Mouse (Mus musculus) kidney, embryonic 14.5 days (tissue): ENCODE data around the gene 1600014C10Rik. TPM values are rescaled to one million over a fixed set of nuclear protein-coding genes. Genes with fewer than 3 reads are reported as not detected.
A peak's percentile ranks its signal among the peaks of the same experiment; 100 is the strongest.

Source experiments
- ATAC-seq: fragments of 200-750 bp; cut with Nextera tagmentation; 2 replicates; pipeline ENCODE4 v1.8.0; 2017; ENCODE audit warnings: moderate number of reproducible peaks, mild to moderate bottlenecking, moderate TSS enrichment, moderate library complexity; ENCODE audit not compliant: low FRiP score, low TSS enrichment
- H3K27ac ChIP-seq: fragments of 300-500 bp; sonication (generic); 2 replicates; pipeline ENCODE4 v1.5.1; 2014; ENCODE audit warnings: low read depth, mild to moderate bottlenecking, low read length, moderate library complexity, mixed read lengths
- H3K27me3 ChIP-seq: fragments of 300-500 bp; sonication (generic); 2 replicates; pipeline ENCODE4 v1.6.1; 2014; ENCODE audit warnings: mild to moderate bottlenecking, low read length; ENCODE audit not compliant: control insufficient read depth, insufficient read depth
- H3K36me3 ChIP-seq: fragments of 300-500 bp; sonication (generic); 2 replicates; pipeline ENCODE4 v1.6.1; 2014; ENCODE audit warnings: low read length, mixed read lengths; ENCODE audit not compliant: control insufficient read depth, insufficient read depth
- H3K4me1 ChIP-seq: fragments of 300-500 bp; sonication (generic); 2 replicates; pipeline ENCODE4 v1.6.1; 2014; ENCODE audit warnings: low read length, mixed read lengths; ENCODE audit not compliant: control insufficient read depth, insufficient read depth
- H3K4me2 ChIP-seq: fragments of 300-500 bp; sonication (generic); replicated peaks from 2 replicates; pipeline ENCODE4 v1.6.1; 2014; ENCODE audit warnings: low read depth, mild to moderate bottlenecking, low read length
- H3K4me3 ChIP-seq: fragments of 300-500 bp; sonication (generic); 2 replicates; pipeline ENCODE4 v1.5.1; 2014; ENCODE audit warnings: mild to moderate bottlenecking, low read length
- H3K9ac ChIP-seq: fragments of 300-500 bp; sonication (generic); 2 replicates; pipeline ENCODE4 v1.6.1; 2014; ENCODE audit warnings: low read depth, mild to moderate bottlenecking, low read length, moderate library complexity
- H3K9me3 ChIP-seq: fragments of 300-500 bp; sonication (generic); 2 replicates; pipeline ENCODE4 v1.6.1; 2016; ENCODE audit warnings: low read length; ENCODE audit not compliant: control insufficient read depth
- WGBS: fragments of 180-500 bp; shearing (Covaris S2); extraction: QIAGEN DNeasy Blood & Tissue Kit; methylation state at CpG from one replicate; pipeline ENCODE4 v1.1.7; 2014; 5-methylcytosine and 5-hydroxymethylcytosine counted together
- polyA plus RNA-seq: library from polyadenylated mRNA; unstranded; fragments of >200 nt; fragmentation: Nextera tagmentation; extraction: Ambion mirVana; gene quantifications from 2 replicates; pipeline ENCODE4 v1.2.1, GENCODE M21; 2014

1600014C10Rik gene
- polyA plus RNA-seq: 12.0 and 16.6 TPM in 2 replicates

DNA sequence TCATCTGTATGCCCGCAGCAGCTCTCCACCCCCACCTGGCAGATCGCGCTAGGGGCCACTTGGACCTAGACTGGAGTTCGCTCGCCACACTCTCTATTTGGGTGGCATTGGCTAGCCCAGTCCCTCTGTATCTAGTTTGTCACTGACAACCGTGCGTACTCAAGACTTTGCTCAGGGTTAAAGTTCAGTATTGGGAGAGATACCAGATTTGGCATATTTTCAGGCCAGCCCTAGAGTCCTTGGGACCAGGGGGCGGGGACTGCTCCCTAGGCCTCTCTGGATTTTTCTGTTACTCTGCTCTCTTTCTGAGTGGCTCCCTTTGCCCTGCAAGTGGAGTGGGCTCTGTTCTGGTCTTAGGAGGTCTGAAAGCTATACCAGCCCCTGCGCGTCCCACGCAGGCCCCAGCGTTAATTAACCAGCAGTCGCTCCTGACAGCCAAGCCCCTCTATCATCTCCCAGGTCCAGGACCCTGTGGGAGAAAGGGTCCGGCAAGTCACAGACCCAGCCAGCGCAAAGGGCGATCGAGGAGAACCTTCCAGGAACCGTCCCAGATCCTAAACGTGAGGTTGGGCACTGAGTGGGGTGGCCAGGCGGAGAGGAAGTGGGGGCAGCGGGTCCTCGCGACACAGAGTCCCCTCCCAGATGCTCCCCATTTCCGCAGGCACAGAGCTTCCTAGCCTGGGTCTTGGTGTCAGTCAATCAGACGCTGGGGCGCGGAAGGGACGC is at the start of gene 1600014C10Rik:
Gene 1600014C10Rik (plus strand): TSS at position 256 of the 726 bp plus-strand sequence.
- H3K27ac ChIP-seq: peak within 1 kb of the TSS; percentile 68
- no peaks in the 10 kb centered on the region for H3K27me3 ChIP-seq
- peak; percentile 58 for ATAC-seq
- H3K9me3 ChIP-seq: no peaks in the 10 kb centered on the region
- H3K4me3 ChIP-seq: peak within 1 kb of the TSS; percentile 58
- H3K36me3 ChIP-seq: no peaks in the 10 kb centered on the region
- H3K4me1 ChIP-seq: 0 out of 2 replicates have a peak, but pooled peaks cover 3% of the 10 kb centered on the region
- peak within 1 kb of the TSS; percentile 72 for H3K9ac ChIP-seq
- peak within 1 kb of the TSS; percentile 90 for H3K4me2 ChIP-seq
- WGBS: 4% methylated on average over 28 of the region's 28 CpGs

GRCm38 (mm10) chr7:38134471-38134870 is 48.5 kb upstream of the 1600014C10Rik start:
- no peaks in the 10 kb centered on the region for H3K27me3 ChIP-seq
- H3K9ac ChIP-seq: no peak overlapping the region
- ATAC-seq: no peak
- H3K4me2 ChIP-seq: no peak overlapping the region
- H3K4me1 ChIP-seq: 0 out of 2 replicates have a peak, but pooled peaks cover 3% of the 10 kb centered on the region
- no peak overlapping the region for H3K4me3 ChIP-seq
- no peaks in the 10 kb centered on the region for H3K36me3 ChIP-seq
- no peaks in the 10 kb centered on the region for H3K9me3 ChIP-seq
- WGBS: 94% methylated on average over 5 of the region's 5 CpGs
- no peak overlapping the region for H3K27ac ChIP-seq

GRCm38 (mm10) chr7:38140324-38140723 is 42.7 kb upstream of the 1600014C10Rik start:
- no peak overlapping the region for H3K27ac ChIP-seq
- no peak overlapping the region for H3K4me2 ChIP-seq
- no peak for ATAC-seq
- H3K36me3 ChIP-seq: no peaks in the 10 kb centered on the region
- no peaks in the 10 kb centered on the region for H3K27me3 ChIP-seq
- H3K4me1 ChIP-seq: no peaks in the 10 kb centered on the region
- no peak overlapping the region for H3K9ac ChIP-seq
- 35% methylated on average over 9 of the region's 9 CpGs for WGBS
- H3K9me3 ChIP-seq: no peaks in the 10 kb centered on the region
- no peak overlapping the region for H3K4me3 ChIP-seq

DNA sequence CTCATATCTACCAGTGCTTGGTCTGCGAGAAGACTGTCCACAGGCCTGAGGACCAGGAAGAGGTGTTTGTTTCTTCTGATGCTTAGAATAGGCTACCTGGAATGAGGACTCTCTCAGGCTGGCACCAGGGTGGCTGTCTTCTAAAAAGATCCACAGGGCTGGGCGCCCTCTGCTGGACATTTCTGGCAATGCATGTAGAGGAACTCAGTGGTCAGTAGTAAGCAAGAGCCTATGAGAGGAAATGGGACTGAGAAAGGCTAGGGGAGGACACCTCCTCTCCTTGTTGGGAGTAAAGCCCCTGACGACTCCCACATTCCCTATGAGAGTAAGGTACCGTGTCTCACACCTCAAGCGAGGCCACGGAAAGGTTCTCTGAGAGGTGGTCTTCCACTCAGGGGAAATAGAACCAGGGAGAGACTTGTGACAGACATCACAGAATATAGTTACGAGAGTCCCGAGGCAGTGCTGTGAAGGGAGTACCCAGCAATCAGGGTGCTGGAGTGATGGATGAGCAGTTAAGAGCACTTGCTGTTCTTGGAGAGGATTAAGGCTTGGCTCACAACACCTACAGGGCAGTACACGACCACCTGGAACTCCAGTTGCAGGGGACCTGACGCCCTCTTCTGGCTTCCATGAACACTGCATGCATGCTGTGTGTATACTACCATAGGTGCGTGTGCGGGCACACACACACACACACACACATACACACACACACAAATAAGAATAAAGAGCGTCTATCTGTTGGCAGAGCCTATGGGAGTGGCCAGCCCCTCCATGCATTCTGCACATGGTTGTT is 41.1 kb upstream of the 1600014C10Rik start:
- Histone ChIP-seq H3K4me2 (no peak overlapping the region), H3K4me1 (no peaks in the 10 kb centered on the region), H3K9ac (no peak overlapping the region), H3K4me3 (no peak overlapping the region), H3K36me3 (no peaks in the 10 kb centered on the region), H3K9me3 (no peaks in the 10 kb centered on the region), H3K27me3 (no peaks in the 10 kb centered on the region), H3K27ac (no peak overlapping the region)
- peak; percentile 68 for ATAC-seq
- WGBS: 63% methylated on average over 13 of the region's 13 CpGs

DNA sequence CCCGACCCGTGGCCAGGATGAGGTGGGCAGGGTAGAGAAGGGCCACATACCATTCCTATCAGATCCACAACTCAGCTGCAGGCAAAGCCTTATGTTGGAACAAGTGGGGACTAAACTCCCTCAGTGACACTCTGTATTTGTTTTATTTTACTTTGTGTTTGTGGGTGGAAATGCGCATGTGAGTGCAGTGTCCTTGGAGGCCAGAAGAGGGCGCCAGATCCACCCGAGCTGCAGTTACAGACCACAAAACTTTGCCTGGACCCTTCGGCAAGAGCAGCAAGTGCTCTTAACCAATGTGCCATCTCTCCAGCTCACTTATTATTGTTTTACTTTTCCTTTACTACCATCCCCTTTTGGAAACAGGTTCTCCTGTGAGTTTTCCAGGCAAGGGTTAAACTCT is 35.5 kb upstream of the 1600014C10Rik start:
- Histone ChIP-seq H3K27me3 (no peaks in the 10 kb centered on the region), H3K4me3 (no peak overlapping the region), H3K4me2 (no peak overlapping the region), H3K36me3 (no peaks in the 10 kb centered on the region), H3K9me3 (no peaks in the 10 kb centered on the region), H3K27ac (no peak overlapping the region), H3K9ac (no peak overlapping the region), H3K4me1 (no peaks in the 10 kb centered on the region)
- 90% methylated on average over 6 of the region's 6 CpGs for WGBS
- ATAC-seq: no peak

DNA sequence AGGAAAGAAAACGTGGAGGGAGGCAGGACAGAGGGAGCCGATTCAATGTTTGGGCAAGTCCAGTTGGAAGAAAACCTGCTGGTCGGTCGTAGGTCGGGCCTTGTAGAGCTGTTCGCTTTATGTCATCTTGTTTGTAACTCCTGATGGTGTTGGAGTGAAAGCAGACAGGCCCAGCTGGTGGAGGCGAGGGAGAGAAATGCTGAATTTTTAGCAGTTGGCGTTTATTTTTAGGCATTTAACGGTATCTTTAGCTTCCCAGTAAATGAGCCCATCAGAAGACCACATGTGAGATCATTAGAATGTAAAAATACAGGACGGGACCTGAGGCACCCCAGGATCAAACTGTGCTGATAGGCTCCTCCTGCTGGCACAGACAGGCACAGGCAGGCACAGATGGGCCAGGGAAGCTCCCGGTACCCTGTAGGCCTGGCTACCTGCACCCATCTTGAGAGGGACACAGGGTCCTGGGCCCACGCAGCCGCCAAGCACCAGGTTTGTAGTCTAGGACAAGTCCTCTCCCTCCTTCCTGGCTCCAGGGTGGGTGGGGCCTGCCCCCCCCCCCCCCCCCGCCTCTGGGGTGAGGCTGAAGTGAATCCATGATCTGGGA is 31.2 kb upstream of the 1600014C10Rik start:
- H3K4me2 ChIP-seq: no peak overlapping the region
- no peak overlapping the region for H3K27ac ChIP-seq
- no peaks in the 10 kb centered on the region for H3K27me3 ChIP-seq
- WGBS: 59% methylated on average over 13 of the region's 14 CpGs
- no peaks in the 10 kb centered on the region for H3K9me3 ChIP-seq
- no peak for ATAC-seq
- no peaks in the 10 kb centered on the region for H3K36me3 ChIP-seq
- H3K9ac ChIP-seq: no peak overlapping the region
- H3K4me3 ChIP-seq: no peak overlapping the region
- H3K4me1 ChIP-seq: no peaks in the 10 kb centered on the region

DNA sequence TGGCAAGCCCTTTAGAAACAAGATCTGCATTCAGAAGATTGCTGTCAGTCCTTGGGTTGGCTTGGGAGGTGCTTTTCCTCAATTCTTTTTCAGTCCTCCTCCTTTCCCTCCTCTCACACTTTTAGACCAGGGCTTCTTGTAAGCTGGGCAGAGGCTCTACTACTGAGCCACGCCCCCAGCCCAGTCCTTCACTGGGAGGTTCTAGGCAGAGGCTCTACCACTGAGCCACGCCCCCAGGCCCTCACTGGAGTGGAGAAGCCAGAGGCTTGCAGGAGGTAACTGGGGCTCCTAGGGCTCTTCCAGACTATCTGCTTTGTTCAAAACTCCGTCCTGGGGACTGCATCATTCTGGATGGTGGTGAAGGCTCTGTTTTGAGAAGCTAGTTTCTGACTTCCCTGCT is 30.4 kb upstream of the 1600014C10Rik start:
- Histone ChIP-seq H3K9ac (no peak overlapping the region), H3K4me2 (no peak overlapping the region), H3K36me3 (no peaks in the 10 kb centered on the region), H3K27me3 (no peaks in the 10 kb centered on the region), H3K9me3 (no peaks in the 10 kb centered on the region), H3K4me1 (no peaks in the 10 kb centered on the region), H3K27ac (no peak overlapping the region), H3K4me3 (no peak overlapping the region)
- WGBS: 87% methylated on average over 3 of the region's 3 CpGs
- ATAC-seq: no peak

- no peak overlapping the region for H3K27ac ChIP-seq
- no peaks in the 10 kb centered on the region for H3K36me3 ChIP-seq
- WGBS: 86% methylated on average over 5 of the region's 5 CpGs
- H3K9ac ChIP-seq: no peak overlapping the region
- no peak overlapping the region for H3K4me2 ChIP-seq
- H3K4me1 ChIP-seq: no peaks in the 10 kb centered on the region
- no peak overlapping the region for H3K4me3 ChIP-seq
- ATAC-seq: no peak
- no peaks in the 10 kb centered on the region for H3K9me3 ChIP-seq
- no peaks in the 10 kb centered on the region for H3K27me3 ChIP-seq
Observed at GRCm38 (mm10) chr7:38155829-38156228, 27.2 kb upstream of the 1600014C10Rik start.
